Mouse (Mus musculus) brown adipose tissue, adult 24 weeks (tissue): ENCODE results near the gene Pgm5. TPM values are rescaled to one million over a fixed set of nuclear protein-coding genes. Genes with fewer than 3 reads are reported as not detected.

ENCODE experiments used
- H3K27ac ChIP-seq: fragments of 200-500 bp; replicated peaks from 2 replicates; pipeline ENCODE4 v1.5.1; 2012; ENCODE audit warnings: low read depth, mild to moderate bottlenecking, low read length
- H3K4me1 ChIP-seq: fragments of 200-500 bp; 2 replicates; pipeline ENCODE4 v1.6.1; 2012; ENCODE audit warnings: low read length, mixed read lengths; ENCODE audit not compliant: control insufficient read depth, insufficient read depth, insufficient read length
- H3K4me3 ChIP-seq: fragments of 200-500 bp; 2 replicates; pipeline ENCODE4 v1.5.1; 2012; ENCODE audit warnings: low read depth, mild to moderate bottlenecking, low read length, moderate library complexity; ENCODE audit not compliant: insufficient read depth
- polyA plus RNA-seq: library from polyadenylated mRNA; stranded (reverse); fragments of >200 nt; gene quantifications from 2 replicates; pipeline ENCODE4 v1.2.4, GENCODE M21; 2012; ENCODE audit not compliant: missing spikeins, insufficient read depth, insufficient read length

Gene Pgm5
- polyA plus RNA-seq = 1.6 and 1.9 TPM in 2 replicates

DNA sequence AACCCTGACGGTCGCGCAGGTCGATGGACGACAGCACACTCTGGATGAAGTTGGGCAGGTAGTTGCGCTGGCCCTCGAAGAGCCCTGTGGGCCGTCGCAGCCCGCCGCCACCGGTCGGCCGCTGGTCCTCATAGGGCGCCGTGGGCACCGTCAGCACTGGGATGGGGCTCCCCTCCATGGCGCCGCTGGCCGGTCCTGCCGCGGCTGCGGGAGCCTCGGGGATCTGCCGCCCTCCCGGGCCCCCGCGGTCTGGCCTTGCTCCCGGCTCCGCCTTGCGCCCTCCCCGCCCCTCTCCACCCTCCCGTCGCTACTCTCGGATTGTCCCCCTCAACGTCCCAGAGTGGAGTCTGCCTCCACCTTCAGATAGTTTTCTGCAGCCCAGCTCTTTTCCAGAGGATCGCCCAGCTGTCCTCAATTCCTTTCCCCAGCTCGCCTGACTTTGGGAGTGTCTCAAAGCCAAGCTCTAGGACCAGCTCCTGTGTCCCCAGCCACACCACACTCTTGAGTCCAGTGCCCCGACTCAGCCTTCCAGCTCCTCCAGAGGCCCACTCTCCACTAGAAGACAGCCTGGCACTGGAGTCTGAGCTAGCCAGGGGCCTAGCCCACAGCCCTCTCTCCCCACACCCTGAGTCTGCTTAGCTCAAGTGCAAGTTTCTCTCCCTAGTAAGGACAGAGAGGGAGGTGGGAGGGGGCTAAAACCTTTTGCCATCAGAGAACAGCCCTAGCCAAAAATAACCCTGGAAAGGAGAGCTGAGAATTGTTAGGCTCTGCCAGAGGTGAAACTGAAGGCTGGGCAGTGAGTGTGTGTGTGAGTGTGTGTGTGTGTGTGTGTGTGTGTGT is at the start of gene Pgm5:
Pgm5 (minus strand) TSS at position 244 of the 840 bp plus-strand sequence.
- Histone ChIP-seq H3K4me3 (peak within 1 kb of the TSS; percentile 61), H3K27ac (no peak within 1 kb of the TSS), H3K4me1 (peaks cover 2% of the 10 kb centered on the region; the same call in 1 of the 2 replicates)

DNA sequence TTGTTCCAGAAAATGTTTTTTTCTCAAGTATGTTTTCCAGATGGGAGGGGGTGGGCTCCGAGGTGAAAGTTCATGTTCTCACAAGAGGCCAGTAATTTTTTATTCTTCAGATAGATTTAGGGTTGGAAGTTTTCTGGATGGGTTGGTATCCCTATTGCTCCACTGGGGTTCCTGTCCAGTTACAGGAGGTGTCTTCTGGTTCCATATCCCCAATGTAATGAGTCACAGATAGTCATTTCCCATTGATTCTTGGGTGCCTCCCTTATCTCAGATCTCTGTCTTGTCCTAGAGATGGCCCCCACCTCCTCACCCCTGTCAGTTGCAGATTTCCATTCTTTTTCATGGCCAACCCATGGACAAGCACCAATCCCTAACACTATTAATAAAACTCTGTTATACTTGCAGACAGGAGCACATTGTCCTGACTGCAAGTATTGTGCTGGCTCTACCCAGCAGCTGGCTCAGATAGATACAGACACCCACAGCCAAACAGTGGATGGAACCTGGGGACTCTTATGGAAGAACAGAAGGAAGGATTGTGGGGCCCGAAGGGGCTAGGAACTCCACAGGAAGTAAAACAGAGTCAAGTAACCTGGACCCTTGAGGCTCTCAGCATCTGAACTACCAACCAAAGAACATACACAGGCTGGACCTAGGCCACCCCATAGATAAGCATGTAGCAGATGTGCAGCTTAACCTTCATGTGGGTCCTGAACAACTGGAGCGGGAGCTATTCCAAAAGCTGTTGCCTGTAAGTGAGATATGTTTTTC is 46.9 kb upstream of the Pgm5 start:
- no peaks in the 10 kb centered on the region for H3K4me1 ChIP-seq
- H3K4me3 ChIP-seq = no peak overlapping the region
- H3K27ac ChIP-seq = no peak overlapping the region

DNA sequence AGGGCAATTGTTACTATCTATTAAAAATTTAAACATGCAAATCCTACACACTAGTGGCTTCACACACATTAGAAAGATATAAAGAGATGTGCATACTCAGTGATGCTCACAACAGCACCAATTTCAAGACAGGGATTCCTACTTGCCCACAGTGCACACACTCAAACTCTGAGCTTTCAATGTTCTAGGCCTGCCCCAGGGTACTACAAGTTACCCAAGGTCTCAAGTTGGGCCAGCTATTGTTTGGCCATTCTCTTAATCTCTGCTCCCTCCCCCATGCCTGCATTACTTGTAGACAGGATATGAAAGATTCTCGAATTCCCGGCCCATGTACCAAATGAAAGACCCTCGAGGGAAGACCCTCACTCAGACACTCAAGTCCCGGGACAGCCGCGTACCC is 46.0 kb upstream of the Pgm5 start:
- Histone ChIP-seq H3K27ac (no peak overlapping the region), H3K4me1 (no peaks in the 10 kb centered on the region), H3K4me3 (no peak overlapping the region)

DNA sequence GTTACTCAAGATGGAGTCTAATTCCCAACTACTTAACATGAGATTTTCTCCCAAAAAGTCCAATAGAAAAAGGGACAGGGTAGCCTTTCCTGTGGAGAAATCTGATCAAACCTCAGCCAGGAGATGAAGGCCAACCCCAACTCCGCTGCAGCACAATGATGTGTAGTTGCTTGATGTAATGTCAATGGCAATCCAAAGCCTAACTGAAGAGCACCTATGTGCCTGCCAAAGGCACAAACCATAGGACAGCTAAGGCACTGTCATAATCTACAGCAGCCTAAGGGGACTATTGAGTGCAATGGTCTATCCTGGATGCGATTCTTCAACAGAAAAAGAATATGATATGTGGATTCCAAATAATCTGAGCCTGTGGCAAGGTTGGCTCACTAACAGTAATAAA is 41.2 kb upstream of the Pgm5 start:
- H3K4me3 ChIP-seq = no peak overlapping the region

DNA sequence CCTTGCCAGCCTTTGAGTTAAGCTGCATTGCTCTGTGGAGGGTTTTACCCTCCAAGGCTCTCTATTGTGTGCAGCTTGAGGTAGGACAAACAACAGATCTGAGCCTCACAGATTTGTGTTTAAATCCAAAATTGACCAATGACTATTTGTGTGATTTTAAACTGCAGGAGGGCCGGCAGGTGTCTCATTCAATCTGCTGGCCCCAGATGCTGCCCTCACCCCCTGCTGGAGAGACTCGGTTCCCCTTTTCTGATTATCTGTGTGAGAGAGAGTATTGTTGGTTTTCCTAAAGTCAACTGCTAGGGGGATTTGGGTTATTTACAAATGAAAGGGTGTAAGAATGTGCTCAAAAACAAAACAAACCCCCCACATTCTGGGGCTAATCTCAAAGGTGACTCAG is 40.6 kb upstream of the Pgm5 start:
- H3K4me3 ChIP-seq = no peak overlapping the region
- no peaks in the 10 kb centered on the region for H3K4me1 ChIP-seq
- no peak overlapping the region for H3K27ac ChIP-seq

More for the DNA sequence above, 41.2 kb upstream of the Pgm5 start:
- Histone ChIP-seq H3K4me1 (no peaks in the 10 kb centered on the region), H3K27ac (no peak overlapping the region)

DNA sequence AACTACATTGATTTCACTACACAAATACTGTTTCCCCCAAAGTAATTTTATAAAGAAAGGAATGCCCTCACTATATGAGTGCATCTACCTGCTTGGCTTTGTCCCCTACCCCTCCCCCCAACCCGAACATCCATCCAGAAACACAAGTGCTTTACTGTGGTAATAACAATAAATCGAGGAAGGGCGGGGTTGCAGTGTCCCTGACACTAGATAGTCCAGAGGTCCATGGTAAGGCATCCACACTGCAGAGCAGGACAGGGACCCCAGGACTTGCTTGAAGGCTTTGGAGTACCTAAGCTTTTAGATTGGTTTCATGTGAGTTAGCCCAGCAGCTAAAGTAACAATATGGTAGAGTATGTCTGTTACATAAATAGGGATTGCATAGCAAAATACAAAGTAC is 40.0 kb upstream of the Pgm5 start:
- Histone ChIP-seq H3K27ac (no peak overlapping the region), H3K4me1 (no peaks in the 10 kb centered on the region), H3K4me3 (no peak overlapping the region)

DNA sequence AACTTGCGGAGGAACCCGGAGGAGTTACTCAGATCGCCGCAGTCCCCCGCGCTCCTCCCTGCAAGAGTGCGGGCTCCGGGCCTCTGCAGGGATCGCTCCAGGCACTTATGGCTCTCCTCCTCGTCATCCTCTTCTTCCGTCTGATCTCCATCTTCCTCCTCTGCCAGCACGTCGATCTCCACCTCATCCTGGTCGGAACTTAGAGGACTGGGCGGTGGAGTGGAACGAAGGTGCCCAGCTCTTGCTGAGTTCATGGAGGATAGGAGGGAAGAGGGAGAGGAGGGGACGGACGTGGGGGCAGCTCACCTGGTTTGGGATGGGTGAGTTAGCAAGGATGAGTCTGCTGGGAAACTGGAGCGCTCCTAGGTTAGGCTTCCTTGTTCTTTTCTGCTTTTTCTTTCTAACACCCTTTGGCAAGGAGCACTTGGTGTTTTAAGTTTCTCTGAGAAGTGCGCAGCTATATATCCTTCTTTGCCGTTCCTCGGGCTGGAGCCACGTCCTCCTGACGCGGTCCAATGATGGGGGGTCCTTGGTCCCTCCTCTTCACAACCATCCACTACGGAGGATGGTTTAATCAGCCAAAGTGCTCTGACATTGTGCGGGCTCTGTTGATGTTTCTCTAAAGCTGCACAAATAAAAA is 39.0 kb upstream of the Pgm5 start, which contains the start of gene Foxd4:
Foxd4 (minus strand) TSS at position 617 of the 640 bp plus-strand sequence.
- no peaks in the 10 kb centered on the region for H3K4me1 ChIP-seq
- H3K4me3 ChIP-seq = peak within 1 kb of the TSS; percentile 32; the same call in 1 of the 2 replicates
- no peak within 1 kb of the TSS for H3K27ac ChIP-seq

DNA sequence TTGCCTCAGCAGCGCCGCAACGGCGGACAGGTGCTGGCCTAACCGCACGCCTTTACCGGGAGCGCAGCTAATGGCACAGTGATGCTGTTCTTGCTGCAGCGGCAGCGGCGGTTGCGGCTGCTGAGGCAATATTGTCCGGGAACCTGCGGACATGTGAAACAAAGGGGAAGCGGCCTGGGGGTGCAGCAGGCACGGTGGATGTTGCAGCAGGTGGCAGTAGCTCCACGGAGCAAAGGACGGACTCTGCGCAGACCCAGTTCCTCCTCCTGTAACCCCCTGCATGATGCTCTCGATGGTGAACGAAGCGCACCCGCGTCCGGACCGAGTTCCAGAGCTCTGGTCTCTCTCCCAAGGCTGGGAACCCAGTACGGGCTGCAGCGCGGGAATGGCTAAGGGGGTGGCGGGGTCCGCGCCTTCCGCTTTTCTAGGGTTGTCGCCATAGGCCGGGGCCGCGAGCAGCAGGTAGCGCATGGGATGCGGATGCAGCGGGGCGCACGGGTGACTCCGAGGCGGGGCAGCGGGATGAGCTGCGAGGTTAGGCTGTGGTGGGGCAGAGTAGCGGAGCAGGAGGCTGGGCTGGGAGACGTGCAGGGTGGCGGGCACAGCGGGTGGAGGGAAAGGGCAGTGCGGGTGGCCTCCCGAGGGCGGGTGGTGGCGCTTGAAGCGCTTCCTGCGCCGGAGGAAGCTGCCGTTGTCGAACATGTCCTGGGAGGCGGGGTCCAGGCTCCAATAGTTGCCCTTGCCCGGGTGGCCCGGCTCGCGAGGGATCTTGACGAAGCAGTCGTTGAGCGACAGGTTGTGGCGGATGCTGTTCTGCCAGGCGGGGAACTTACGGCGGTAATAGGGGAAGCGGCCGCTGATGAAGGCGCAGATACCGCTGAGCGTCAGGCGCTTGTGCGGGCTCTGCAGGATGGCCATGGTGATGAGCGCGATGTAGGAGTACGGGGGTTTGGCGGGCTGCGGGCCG is 38.2 kb upstream of the Pgm5 start:
- no peaks in the 10 kb centered on the region for H3K4me1 ChIP-seq
- peak overlapping the region; percentile 32; the same call in 1 of the 2 replicates for H3K4me3 ChIP-seq
- no peak overlapping the region for H3K27ac ChIP-seq

DNA sequence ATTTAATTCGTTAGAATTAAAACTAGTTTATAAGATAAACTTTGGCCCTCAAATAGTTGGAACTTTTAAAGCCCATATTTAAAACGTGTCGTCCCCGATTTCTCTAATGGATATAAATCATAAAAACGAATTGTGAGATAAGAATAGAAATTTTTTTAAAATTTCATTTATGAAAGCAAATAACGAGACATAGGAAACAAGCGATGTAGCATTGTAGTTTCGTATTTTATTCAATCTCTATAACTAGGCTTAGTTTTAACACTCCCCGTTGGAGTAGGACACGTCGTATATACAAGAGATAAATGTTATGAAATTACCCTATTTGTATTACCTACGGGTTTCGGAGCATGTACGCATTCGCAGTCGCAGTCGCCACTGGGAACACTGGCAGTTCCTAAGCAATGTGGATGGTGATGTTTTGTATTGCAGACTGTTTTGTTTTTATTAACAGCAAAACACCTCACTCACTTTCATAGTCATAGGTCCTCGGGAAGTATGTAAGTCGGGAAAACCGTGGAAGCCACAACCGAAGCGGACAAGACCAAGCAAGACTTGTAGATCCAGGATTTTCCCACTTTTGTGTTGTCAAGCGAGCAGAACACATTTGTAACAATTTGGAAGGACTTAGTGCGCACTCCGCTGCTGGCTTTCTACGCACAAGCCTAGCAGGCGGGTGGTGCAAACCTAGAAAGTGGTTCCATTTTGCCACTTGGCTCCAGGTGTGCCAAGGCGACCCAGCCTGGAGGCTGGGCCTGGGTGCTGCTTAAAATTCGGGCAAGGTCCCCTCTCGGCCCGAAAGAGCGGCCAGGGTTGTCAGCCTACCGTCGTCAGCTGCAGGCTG is 37.3 kb upstream of the Pgm5 start:
- no peak overlapping the region for H3K27ac ChIP-seq
- H3K4me1 ChIP-seq = no peaks in the 10 kb centered on the region
- 0 out of 2 replicates have a peak overlapping the region, but pooled peaks have one; percentile 32 for H3K4me3 ChIP-seq

DNA sequence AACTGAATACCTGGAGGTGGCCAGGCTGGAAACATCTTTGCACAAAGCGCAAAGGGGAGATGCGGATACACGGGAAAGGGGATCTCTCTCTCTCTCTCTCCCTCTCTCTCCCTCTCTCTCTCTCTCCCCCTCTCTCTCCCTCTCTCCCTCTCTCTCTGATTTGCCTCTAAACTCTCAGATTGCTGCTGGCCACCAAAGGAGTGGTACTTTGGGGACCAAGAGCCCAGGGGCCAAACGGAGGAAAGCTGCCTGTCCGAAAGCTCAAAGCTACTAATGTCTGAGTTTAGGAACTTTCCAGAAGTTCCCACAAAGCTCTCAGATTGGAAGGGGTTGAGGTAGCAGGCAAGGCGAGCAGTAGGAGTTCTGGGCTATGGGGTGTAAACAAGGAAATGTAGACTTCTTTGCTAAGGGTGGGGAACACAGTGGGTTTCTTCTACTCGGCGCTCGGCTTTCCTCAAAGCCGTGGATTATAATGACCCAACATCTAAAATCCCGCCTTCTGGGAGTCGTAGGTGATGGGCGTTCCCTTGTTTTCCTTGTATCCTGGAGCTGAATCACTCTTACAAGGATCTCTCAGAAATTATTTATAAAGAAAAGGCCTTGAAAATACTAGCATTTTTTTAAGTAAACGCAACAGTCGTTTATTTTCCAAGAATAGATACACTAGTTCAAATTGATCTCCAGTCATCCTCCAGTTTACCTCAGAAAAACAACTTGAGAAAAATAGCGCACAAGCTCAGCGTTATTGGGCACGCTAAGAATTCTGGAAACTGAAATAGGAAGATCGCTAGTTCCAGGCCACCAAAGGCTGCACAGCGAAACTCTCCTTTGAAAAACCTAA is 36.5 kb upstream of the Pgm5 start:
- no peak overlapping the region for H3K27ac ChIP-seq
- no peaks in the 10 kb centered on the region for H3K4me1 ChIP-seq
- no peak overlapping the region for H3K4me3 ChIP-seq

DNA sequence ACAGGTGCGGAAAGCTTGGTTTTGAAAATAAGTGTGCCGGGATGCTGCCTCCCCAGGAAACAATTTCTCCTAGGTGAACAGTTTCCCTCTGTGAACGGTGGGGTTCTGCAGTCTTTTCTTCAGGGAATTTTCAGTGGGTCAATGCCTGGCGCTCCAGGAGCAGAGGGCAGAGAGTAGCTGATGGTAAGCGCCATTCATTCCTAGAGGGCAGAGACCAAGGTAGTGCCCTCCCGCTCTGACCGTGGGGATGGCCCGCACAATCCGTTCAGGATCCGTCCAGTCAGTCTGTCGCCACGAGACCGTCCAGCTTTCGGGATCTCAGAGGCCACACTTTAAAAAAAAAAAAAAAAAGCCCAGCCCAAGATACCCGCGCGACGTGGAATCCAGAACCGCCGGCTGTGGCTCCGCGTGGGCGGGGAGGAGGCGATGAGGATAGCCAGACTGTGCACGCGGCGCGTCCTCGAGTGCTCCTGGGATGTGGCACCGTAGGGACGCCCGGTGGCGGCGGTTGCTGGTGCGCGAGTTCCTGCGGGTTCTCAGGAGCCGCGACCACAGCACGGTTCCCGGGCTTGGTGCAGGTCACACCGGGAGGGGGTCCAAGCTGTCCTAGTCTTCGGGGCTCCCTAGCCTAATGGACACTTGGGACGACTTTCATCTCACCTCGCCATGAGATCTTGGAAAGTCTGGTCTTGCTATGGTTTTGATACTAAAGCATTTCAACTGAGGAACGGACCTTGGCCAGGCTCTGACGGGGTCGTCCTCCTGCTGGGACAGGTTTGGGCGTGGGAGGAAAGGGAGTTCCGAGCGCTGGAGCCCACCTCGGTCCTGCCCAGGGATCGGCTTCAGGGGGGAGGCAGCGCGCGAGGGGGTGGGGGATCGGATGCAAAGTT is 35.6 kb upstream of the Pgm5 start:
- Histone ChIP-seq H3K27ac (no peak overlapping the region), H3K4me3 (no peak overlapping the region), H3K4me1 (no peaks in the 10 kb centered on the region)

DNA sequence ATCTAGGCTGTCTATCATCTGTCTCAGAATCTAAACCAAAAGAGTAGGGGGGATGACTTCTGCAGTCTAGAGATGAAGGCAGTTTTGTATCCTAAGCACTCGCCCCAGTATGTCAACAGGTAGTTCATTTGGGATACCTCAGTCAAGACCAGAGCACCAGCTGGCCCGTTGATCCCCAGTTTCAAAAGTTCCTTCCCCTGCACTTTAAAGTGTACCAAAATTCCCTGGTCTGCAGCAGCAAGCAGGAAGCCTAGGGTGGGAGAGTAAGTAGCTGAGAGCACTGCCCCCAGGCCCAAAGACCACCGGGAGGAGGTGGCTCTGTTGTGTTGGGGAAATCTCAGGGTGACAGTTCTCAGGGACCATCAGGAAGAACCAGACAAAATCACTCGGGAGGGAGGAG is 34.9 kb upstream of the Pgm5 start:
- H3K4me3 ChIP-seq = no peak overlapping the region
- no peak overlapping the region for H3K27ac ChIP-seq
- H3K4me1 ChIP-seq = no peaks in the 10 kb centered on the region
